Mouse (Mus musculus) C2C12 (cell line): ENCODE data around the gene Ttc32. TPM values are rescaled to one million over a fixed set of nuclear protein-coding genes. Genes with fewer than 3 reads are reported as not detected.

ENCODE experiments used
- H3K27me3 ChIP-seq: one replicate; pipeline ENCODE4 v1.6.1; 2011; ENCODE audit not compliant: control insufficient read depth, insufficient read depth, insufficient read length
- H3K36me3 ChIP-seq: one replicate; pipeline ENCODE4 v1.6.1; 2011; ENCODE audit not compliant: control insufficient read depth, insufficient read depth
- H3K4me3 ChIP-seq: one replicate; pipeline ENCODE4 v1.5.1; 2011; ENCODE audit warnings: mild to moderate bottlenecking, control low read depth; ENCODE audit not compliant: poor library complexity, insufficient read depth, severe bottlenecking
- H3K79me2 ChIP-seq: one replicate; pipeline ENCODE4 v1.6.1; 2011; ENCODE audit not compliant: control insufficient read depth, insufficient read depth
- H3K79me3 ChIP-seq: one replicate; pipeline ENCODE4 v1.6.1; 2011; ENCODE audit warnings: low read depth, control low read depth
- H3ac ChIP-seq: one replicate; pipeline ENCODE3; 2011; ENCODE audit warnings: low read depth; ENCODE audit not compliant: control insufficient read depth, insufficient read length
- CEBPB ChIP-seq: IDR thresholded peaks from one replicate; pipeline ENCODE4 v1.6.1; 2011; ENCODE audit warnings: low read depth, mild to moderate bottlenecking, control low read depth, moderate library complexity
- CTCF ChIP-seq: IDR thresholded peaks from one replicate; pipeline ENCODE4 v1.5.1; 2011; ENCODE audit not compliant: control insufficient read depth, insufficient read depth, insufficient read length
- FOSL1 ChIP-seq: IDR thresholded peaks from one replicate; pipeline ENCODE4 v1.8.0; 2011; ENCODE audit warnings: mild to moderate bottlenecking, low read length; ENCODE audit not compliant: poor library complexity, insufficient read depth, severe bottlenecking
- MAX ChIP-seq: IDR thresholded peaks from one replicate; pipeline ENCODE4 v1.6.1; 2011; ENCODE audit warnings: mild to moderate bottlenecking, control low read depth
- MYOD1 ChIP-seq: IDR thresholded peaks from one replicate; pipeline ENCODE4 v1.6.1; 2011; ENCODE audit warnings: low read depth; ENCODE audit not compliant: control insufficient read depth, insufficient read length
- MYOG ChIP-seq: IDR thresholded peaks from one replicate; pipeline ENCODE4 v1.6.1; 2011; ENCODE audit not compliant: control insufficient read depth, insufficient read length; ENCODE audit errors: extremely low read depth
- USF1 ChIP-seq: IDR thresholded peaks from one replicate; pipeline ENCODE4 v1.6.1; 2011; ENCODE audit warnings: low read depth, mild to moderate bottlenecking, control low read depth, moderate library complexity
- polyA plus RNA-seq: library from polyadenylated mRNA; unstranded; fragments of >200 nt; fragmentation: generic; extraction: Trizol; gene quantifications from one replicate; pipeline ENCODE4 v1.2.1, GENCODE M21; 2012; ENCODE audit warnings: missing spikeins

The Ttc32 gene
- polyA plus RNA-seq, 1 experiment = 5.9 TPM

DNA sequence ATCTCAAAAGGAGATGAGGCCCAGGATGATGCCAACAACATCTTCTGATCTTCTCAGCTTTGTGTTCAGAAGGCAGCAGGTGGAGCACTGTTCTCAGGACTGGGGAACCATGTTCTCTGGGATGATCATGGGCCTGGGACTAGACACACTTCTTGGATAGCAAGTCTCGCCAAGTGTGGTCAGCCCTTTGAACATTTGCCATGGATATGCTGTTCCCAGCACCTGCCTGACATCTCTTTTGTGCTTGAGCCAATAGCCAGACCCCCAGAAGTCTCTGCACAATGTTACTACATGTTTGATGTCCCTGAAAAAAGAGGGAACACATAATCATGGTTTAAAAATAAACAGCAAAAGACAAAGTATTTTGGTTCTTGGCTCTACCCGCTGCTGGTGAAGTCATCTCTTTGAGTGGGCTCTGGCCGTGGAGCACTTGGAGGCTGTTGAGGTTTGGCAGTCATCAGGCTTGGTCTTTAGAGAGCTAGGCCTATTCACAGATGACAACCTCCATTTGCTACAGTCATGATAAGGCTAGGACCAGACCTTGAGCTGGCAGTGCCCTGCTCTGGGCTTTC is 47.8 kb downstream of the Ttc32 start:
- TF ChIP-seq MAX (no peak), FOSL1 (no peak), USF1 (no peak), CTCF (no peak), MYOG (no peak), MYOD1 (no peak), CEBPB (no peak)
- no peaks in the 10 kb centered on the region for H3K79me2 ChIP-seq
- no peaks in the 10 kb centered on the region for H3K27me3 ChIP-seq
- no peaks in the 10 kb centered on the region for H3K79me3 ChIP-seq
- H3ac ChIP-seq = no peak overlapping the region
- H3K4me3 ChIP-seq = no peak overlapping the region
- no peaks in the 10 kb centered on the region for H3K36me3 ChIP-seq

DNA sequence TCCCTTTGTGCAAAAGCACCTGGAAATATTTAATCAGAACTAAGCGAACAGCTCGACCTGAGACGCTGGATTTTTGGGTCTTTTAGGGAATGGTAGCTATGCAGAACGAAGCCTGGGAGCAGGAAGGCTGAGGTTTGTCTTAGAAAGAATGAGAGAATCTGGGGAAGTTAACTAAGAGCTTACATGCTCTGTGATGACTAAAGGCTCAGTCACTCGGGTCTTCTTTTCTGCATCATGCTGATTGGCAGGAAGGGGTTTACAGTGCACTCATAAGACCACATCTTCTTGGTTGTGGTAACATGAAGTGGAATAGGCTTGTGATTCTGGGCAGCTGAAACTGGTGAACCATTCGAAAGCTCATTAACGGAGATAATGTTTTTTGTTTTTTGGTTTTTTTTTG is 60.4 kb downstream of the Ttc32 start:
- no peak overlapping the region for H3K4me3 ChIP-seq
- no peaks in the 10 kb centered on the region for H3K36me3 ChIP-seq
- peak; percentile 40 for TF ChIP-seq MYOD1
- no peak for TF ChIP-seq CTCF
- peak; percentile 73 for TF ChIP-seq FOSL1
- no peak for TF ChIP-seq CEBPB
- TF ChIP-seq MAX = peak; percentile 56
- no peak for TF ChIP-seq MYOG
- no peak for TF ChIP-seq USF1
- no peaks in the 10 kb centered on the region for H3K27me3 ChIP-seq
- no peaks in the 10 kb centered on the region for H3K79me3 ChIP-seq
- H3K79me2 ChIP-seq = no peaks in the 10 kb centered on the region
- H3ac ChIP-seq = no peak overlapping the region

Other genes starting within 250 kb of the Ttc32 start
- 253 TPM for gene Laptm4a, start 108.3 kb upstream of the Ttc32 start, polyA plus RNA-seq
- 0.16 TPM for gene Matn3, start 82.1 kb upstream of the Ttc32 start, polyA plus RNA-seq
- 9.1 TPM for gene Wdr35, start 56.1 kb upstream of the Ttc32 start, polyA plus RNA-seq